Mouse (Mus musculus) bone marrow macrophage, adult 2 months (primary cell): ENCODE data around the gene Dnm3. TPM values are rescaled to one million over a fixed set of nuclear protein-coding genes. Genes with fewer than 3 reads are reported as not detected.

Experiments
- H3K27ac ChIP-seq: 2 replicates; pipeline ENCODE4 v1.5.1; 2012; ENCODE audit warnings: low read depth, low read length; ENCODE audit not compliant: insufficient read depth
- H3K4me1 ChIP-seq: 2 replicates; pipeline ENCODE4 v1.6.1; 2012; ENCODE audit warnings: low read length; ENCODE audit not compliant: control insufficient read depth, insufficient read depth
- H3K4me3 ChIP-seq: 2 replicates; pipeline ENCODE4 v1.5.1; 2012; ENCODE audit warnings: mild to moderate bottlenecking, low read length, moderate library complexity; ENCODE audit not compliant: insufficient read depth
- CTCF ChIP-seq: IDR thresholded peaks from 2 replicates; pipeline ENCODE4 v1.5.1; 2012; ENCODE audit warnings: low read depth, mild to moderate bottlenecking, low read length, moderate library complexity
- POLR2A ChIP-seq: IDR thresholded peaks from 2 replicates; pipeline ENCODE4 v1.6.1; 2012; ENCODE audit warnings: mild to moderate bottlenecking, low read depth, low read length, borderline replicate concordance
- polyA plus RNA-seq: library from polyadenylated mRNA; stranded (reverse); fragments of >200 nt; gene quantifications from 2 replicates; pipeline ENCODE4 v1.2.4, GENCODE M21; 2012; ENCODE audit not compliant: missing spikeins, insufficient read depth, insufficient read length

The Dnm3 gene
- polyA plus RNA-seq, 1 experiment = 0.29 TPM

- TF ChIP-seq POLR2A (no peak), CTCF (no peak)
- H3K27ac ChIP-seq = no peak overlapping the region
- H3K4me1 ChIP-seq = peaks cover 5% of the 10 kb centered on the region; the same call in 1 of the 2 replicates
- no peak overlapping the region for H3K4me3 ChIP-seq
Observed at GRCm38 (mm10) chr1:162083886-162084478, 393.9 kb downstream of the Dnm3 start.

- no peaks in the 10 kb centered on the region for H3K4me1 ChIP-seq
- H3K4me3 ChIP-seq = no peak overlapping the region
- TF ChIP-seq POLR2A = no peak
- no peak for TF ChIP-seq CTCF
- H3K27ac ChIP-seq = no peak overlapping the region
Observed at GRCm38 (mm10) chr1:162083354-162083753, 394.5 kb downstream of the Dnm3 start.

- H3K27ac ChIP-seq = no peak overlapping the region
- no peaks in the 10 kb centered on the region for H3K4me1 ChIP-seq
- TF ChIP-seq CTCF = no peak
- no peak for TF ChIP-seq POLR2A
- no peak overlapping the region for H3K4me3 ChIP-seq
Observed at GRCm38 (mm10) chr1:162082711-162083110, 395.1 kb downstream of the Dnm3 start.

- H3K27ac ChIP-seq = no peak overlapping the region
Observed at GRCm38 (mm10) chr1:162081693-162082372, 396.0 kb downstream of the Dnm3 start.

GRCm38 (mm10) chr1:162079989-162080388, 397.8 kb downstream of the Dnm3 start:
- H3K27ac ChIP-seq = no peak overlapping the region
- H3K4me3 ChIP-seq = no peak overlapping the region
- H3K4me1 ChIP-seq = no peaks in the 10 kb centered on the region
- TF ChIP-seq CTCF = no peak
- TF ChIP-seq POLR2A = no peak

More at GRCm38 (mm10) chr1:162081693-162082372, 396.0 kb downstream of the Dnm3 start:
- Histone ChIP-seq H3K4me3 (no peak overlapping the region), H3K4me1 (no peaks in the 10 kb centered on the region)
- TF ChIP-seq CTCF (no peak), POLR2A (no peak)

GRCm38 (mm10) chr1:162077454-162077853, 400.4 kb downstream of the Dnm3 start:
- no peak overlapping the region for H3K27ac ChIP-seq
- no peak for TF ChIP-seq CTCF
- TF ChIP-seq POLR2A = no peak

GRCm38 (mm10) chr1:162076581-162077001, 401.2 kb downstream of the Dnm3 start:
- TF ChIP-seq POLR2A (no peak), CTCF (no peak)
- Histone ChIP-seq H3K27ac (no peak overlapping the region), H3K4me1 (no peaks in the 10 kb centered on the region), H3K4me3 (no peak overlapping the region)

More at GRCm38 (mm10) chr1:162077454-162077853, 400.4 kb downstream of the Dnm3 start:
- Histone ChIP-seq H3K4me1 (no peaks in the 10 kb centered on the region), H3K4me3 (no peak overlapping the region)

- Histone ChIP-seq H3K27ac (no peak overlapping the region), H3K4me1 (no peaks in the 10 kb centered on the region), H3K4me3 (no peak overlapping the region)
- TF ChIP-seq CTCF (no peak), POLR2A (no peak)
Observed at GRCm38 (mm10) chr1:162075831-162076230, 402.0 kb downstream of the Dnm3 start.

- no peak overlapping the region for H3K4me3 ChIP-seq
- no peak overlapping the region for H3K27ac ChIP-seq
- no peaks in the 10 kb centered on the region for H3K4me1 ChIP-seq
- TF ChIP-seq CTCF (no peak), POLR2A (no peak)
Observed at GRCm38 (mm10) chr1:162075416-162075815, 402.4 kb downstream of the Dnm3 start.
